Mouse (Mus musculus): ENCODE results near the gene Pip4k2b. TPM values are rescaled to one million over a fixed set of nuclear protein-coding genes. Genes with fewer than 3 reads are reported as not detected.
"Not testable (repeated sequence)": the region's sequence is repeated elsewhere in the genome, so short reads cannot be mapped to it uniquely, and the experiment has no call there.

Gene Pip4k2b
- 100 to 1,000 TPM in 3 of 4 experiments, 10 to 100 TPM in 1; 97.5 to 127 (median 109) TPM for total RNA-seq (2022)

DNA sequence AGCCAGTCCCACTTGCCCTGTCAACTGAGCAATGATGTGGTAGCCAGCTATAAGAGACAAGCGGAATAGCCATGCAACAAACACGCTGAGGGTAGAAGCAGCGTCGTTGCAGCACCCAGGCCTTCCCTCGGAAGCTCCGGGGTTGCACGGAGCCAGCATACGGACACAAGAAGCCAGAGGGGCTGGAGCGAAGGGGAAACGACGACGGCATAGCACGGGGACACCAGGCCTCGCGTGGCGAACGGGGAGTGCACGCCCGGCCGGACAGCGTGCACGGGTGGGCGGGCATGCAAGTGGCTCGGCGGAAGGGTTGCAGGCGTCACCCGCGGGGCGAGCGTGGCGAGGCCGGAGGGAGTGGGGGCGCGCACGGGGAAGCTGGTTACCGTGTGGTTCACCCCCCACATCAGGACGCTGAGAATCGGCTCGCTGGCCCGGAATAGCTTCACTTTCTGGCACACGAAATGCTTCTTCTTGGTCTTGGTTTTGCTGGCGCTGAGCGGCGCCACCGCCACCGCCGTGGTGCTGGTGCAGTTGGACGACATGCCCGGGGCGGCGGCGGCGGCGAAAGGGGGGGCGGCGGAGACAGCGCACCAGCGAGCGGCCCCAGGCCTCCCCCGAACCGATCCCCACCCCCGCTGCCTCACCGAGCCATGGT lies at the start of gene Pip4k2b:
Gene Pip4k2b, minus strand, starts transcription at position 642 of the 655 bp plus-strand sequence.
- peak in 1 of 2 experiments; percentile 48 for DNase-seq (ENCODE audit: low spot score in 2 of 2)

DNA sequence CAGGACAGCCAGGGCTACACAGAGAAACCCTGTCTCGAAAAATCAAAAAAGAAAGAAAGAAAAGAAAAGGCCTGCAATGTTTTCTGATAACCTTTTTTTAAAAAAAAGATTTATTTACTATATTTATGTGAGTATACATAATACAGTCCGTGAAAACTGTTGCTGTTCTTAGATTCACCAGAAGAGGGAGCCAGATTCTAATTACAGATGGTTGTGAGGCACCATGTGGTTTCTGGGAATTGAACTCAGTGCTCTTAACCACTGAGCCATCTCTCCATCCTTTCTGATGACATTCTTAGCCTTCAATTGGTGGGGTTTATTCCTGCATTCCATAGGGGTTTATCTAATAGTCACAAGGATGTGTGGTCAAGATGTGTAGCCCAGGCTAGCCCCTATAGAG lies 48.7 kb upstream of the Pip4k2b start:
- DNase-seq (ENCODE audit: low spot score in 2 of 2), result no peak

DNA sequence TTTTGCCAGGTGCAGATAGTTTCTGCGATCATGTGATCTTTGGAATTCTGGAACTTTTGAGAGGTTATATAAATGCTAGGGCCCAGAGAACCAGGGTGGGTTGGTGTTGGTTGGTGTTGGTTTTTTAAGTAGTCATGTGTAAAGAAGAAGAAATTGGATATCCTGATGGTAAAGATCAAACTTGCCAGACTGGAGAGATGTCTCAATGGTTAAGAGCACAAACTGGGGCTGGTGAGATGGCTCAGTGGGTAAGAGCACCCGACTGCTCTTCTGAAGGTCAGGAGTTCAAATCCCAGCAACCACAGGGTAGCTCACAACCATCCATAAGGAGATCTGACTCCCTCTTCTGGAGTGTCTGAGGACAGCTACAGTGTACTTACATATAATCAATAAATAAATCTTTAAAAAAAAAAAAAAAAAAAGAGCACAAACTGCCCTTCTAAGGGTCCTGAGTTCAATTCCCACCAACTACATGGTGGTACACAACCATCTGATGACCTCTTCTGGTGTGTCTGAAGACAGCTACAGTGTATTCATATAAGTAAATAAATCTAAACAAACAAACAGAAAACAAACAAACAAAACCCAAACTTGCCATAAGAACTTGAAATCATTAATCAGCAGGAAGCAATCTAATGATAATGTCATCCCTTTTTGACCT lies 46.4 kb upstream of the Pip4k2b start:
- DNase-seq (ENCODE audit: low spot score in 2 of 2), result not testable (repeated sequence)

DNA sequence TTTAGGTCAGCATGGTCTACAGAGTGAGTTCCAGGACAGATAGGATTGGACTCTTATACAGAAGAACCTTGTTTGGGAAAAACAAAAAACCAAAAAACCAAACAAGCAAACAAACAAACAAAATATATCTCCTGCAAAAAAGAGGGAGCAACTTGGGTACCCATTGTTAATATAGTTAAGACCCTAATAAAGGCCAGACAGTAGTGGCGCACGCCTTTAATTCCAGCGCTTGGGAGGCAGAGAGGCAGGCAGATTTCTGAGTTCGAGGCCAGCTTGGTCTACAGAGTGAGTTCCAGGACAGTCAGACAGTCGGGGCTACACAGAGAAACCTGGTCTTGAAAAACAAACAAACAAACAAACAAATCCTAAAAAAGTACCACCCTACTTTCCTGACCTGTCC lies 45.2 kb upstream of the Pip4k2b start:
- DNase-seq (ENCODE audit: low spot score in 2 of 2), result no peak

DNA sequence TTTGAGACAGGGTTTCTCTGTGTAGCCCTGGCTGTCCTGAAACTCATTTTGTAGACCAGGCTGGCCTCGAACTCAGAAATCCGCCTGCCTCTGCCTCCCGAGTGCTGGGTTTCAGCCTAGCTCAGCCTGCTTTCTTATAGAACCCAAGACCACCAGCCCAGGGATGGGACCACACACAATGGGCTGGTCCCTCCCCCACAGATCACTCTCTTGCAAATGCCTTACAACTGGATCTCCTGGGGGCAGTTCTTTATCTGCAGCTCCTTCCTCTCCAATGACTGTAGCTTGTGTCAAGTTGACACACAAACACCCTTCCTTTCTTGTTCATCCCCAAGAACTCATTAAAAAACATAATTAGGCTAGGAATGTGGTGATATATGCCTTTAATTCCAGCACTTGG lies 43.5 kb upstream of the Pip4k2b start:
- DNase-seq (ENCODE audit: low spot score in 2 of 2), result no peak

DNA sequence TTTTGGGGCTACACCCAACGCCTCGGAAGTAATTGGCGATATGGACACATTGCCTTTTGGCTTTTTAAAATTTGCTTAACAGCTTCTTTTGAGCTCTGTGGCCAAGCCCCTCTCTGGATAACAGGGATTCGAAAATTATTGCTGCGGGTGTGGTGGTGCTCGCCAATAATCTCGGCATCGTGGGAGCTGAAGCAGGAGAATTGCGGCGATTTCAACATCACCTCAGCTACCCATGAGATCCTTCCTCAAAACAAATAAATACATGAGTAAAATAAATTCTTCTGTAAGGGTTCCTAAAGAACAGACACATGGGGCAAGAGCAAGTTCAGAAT lies 38.0 kb upstream of the Pip4k2b start:
- DNase-seq (ENCODE audit: low spot score in 2 of 2), result no peak

DNA sequence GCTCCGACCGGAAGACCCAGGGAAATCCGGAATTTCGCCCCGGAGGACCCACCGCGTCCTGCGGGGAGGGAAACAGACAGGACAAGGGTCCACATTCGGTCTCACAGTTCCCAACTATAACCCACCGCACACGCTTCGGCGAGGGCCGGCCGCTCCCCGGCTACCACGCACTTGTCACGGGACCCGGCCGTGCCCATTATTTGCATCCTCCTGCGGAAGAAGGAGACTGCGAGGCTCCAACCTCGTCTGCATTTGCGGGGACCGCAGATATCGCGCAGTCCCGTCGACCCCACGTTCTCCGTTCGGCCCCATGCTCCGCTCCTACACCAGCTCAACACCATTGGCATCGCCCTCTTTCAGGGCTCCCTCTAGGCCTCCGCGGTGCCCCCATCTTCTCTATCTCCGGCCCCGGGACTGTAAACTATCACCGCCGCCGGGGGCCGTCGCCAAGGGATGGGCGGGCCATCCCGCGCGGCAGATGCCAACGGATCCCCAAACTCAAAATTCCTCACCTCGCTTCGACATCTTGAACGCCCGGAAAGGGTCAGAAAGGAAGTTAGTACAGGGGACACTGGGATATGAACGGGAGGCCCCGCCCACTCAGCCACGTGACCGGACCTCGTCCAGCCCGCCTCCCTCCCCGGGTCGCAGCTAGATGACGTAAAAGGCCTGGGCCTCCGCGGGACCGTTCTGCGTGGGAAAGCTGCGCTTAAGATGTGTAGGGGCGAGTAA lies 37.5 kb upstream of the Pip4k2b start, which contains the start of gene Rpl23:
Gene Rpl23, minus strand, starts transcription at position 606 of the 732 bp plus-strand sequence.
- DNase-seq (ENCODE audit: low spot score in 2 of 2), result peak; percentile 97 to 99

DNA sequence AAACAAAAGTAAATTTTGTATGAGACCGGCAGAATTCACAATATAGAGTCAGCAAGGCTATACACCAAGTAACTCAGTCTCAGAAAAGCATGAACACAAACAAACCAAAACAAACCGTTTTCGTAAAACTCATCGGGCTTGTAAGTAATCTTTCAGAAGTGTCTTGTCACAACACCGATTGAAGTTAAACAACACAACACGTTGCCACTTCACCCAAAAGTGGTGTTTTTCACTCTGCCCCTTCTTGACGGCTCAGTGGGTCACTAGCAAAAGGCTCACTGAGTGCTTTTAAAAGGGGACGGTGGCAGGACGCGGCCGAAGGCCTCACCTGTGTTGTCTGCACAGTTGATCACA lies 37.0 kb upstream of the Pip4k2b start:
- no peak for DNase-seq (ENCODE audit: low spot score in 2 of 2)

DNA sequence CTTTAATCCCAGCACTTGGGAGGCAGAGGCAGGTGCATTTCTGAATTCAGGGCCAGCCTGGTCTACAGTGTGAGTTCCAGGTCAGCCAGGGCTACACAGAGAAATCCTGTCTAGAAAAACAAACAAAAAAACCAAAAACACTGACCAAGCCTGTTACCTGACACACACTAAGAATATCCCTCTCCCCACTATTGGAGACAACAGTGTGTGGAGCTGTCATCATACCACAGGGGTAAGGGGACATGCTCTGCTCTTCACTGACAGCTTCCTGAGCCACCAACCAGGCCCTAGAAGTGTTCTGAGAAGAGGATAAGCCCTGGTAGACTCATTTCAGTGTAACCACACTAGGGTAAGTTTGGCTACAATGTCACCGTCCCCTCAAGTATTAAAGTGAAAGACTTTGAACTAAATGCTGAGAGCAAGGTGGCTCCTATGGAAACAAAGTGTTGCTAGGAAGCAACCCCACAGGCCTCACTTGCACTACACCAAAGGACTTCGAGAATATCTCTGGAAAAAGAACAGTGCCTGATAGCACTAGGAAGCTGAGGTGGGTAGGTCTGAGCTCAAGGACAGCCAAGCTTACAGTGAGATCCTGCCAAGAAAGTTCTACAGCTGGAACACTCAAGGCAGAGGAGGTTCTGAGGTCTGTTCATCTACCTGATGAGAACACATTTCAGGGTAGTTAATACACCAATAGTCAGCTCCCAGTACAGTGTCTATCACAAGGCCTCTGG lies 35.6 kb upstream of the Pip4k2b start:
- DNase-seq (ENCODE audit: low spot score in 2 of 2), result no peak

DNA sequence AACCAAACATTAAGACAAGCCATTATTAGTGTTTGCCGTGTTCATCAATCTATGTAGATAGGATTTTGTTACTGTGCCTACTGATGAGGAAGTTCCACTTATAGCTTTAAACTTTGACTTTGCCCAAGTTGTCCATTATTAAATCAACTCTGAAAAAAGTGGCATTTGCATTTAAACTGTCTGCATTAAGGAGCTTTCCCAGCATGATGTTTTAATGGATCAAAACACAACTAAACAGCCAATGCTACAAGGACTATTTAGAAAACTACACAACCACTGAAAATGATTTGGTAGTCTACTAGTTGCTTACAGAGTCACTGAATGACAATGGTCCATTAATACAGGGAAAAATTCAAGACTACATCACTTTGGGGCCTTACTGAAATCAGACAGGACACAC lies 34.4 kb upstream of the Pip4k2b start:
- DNase-seq (ENCODE audit: low spot score in 2 of 2), result no peak

DNA sequence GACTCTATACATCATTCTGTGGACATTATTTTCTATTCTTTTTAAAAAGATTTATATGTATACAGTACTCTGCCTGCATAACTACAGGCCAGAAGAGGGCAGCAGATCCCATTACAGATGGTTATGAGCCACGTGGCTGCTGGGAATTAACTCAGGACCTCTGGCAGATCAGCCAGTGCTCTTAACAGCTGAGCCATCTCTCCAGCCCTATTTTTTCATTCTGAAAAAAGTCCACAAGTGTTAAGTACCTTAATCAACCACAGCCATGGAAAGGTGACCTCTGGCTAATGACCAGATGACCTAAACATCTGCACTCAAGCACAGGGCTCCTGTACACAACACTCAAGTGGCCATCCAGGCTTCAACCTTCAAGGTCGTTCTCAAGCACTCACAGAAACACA lies 32.6 kb upstream of the Pip4k2b start:
- DNase-seq (ENCODE audit: low spot score in 2 of 2), result no peak

DNA sequence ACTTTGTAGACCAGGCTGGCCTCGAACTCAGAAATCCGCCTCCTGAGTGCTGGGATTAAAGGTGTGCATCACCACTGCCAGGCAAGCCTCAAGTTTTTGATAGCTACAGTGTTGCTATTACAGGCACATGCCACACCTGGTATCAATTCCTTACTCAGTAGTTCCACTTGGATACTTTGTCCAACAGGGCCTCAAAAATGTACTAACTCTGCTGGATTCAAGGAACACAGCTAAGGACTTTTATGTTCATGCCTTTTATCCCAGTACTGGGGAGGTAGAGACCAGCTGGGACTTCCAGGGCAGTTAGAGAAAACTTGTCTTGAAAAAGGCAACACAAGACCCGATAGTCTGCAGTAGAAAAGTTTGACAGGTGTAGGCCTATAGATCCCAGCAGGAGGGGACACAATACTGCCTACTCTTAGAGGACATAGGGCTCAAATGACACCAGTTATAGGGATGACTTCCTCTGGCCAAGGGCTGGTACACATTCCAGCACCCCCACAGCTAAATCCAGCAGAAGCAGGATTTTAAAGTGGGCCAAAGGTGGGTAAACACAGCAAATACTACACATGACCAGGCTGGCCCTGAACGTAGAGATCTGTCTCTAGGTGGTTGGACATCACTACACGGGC lies 32.1 kb upstream of the Pip4k2b start:
- DNase-seq (ENCODE audit: low spot score in 2 of 2), result no peak

DNA sequence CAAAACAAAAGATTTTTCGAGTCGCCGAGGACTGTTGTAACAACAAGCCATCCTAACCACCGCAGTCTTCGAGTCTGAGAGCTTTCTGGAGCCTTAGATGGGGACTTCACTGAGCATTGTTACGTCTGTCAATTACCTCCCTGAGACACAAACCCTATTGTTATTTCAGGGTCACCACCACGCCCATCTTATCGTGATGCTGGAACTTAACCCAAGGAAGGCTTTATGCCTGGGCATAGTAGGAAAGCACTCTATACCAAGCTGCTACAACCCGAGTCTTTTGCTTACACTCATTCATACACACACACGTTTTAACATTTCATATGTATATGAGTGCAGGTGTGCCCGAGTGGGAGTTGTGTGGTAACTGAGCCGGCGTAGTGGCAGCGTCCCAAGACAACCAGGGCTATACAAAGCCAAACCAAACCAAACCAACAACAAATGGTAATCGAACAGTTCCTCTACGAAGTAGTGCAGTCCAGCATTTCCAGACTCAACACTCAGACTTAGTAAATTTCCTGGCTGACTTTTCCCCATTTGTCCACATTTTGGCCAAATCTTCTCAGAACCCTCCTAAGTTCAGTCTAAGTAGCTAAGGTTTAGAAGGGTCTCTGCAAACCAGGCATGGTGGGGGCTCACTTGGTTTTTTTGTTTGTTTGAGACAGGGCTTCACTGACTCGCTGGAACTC lies 31.4 kb upstream of the Pip4k2b start, which contains the start of gene 1700001P01Rik:
Gene 1700001P01Rik, minus strand, starts transcription at position 111 of the 689 bp plus-strand sequence.
- no peak for DNase-seq (ENCODE audit: low spot score in 2 of 2)

DNA sequence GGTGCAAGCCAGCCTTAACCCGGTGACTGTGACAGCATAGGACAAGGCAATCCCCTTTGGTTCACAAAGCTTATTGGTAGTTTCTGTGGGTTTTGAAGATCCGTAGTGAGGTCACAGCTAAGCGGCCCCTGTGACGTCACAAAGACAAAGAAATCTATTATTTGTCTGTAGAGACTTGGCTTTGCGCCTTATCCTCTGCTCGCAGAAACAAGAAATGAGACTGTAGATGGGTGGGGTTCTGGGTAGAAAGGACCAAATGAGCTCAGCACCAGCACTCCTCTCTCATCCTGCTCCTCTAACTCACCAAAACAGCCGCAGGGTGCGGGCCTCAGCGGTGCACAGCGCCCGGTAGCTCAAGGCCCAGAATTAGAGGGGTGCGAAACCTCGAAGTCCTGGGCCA lies 30.7 kb upstream of the Pip4k2b start:
- no peak for DNase-seq (ENCODE audit: low spot score in 2 of 2)

DNA sequence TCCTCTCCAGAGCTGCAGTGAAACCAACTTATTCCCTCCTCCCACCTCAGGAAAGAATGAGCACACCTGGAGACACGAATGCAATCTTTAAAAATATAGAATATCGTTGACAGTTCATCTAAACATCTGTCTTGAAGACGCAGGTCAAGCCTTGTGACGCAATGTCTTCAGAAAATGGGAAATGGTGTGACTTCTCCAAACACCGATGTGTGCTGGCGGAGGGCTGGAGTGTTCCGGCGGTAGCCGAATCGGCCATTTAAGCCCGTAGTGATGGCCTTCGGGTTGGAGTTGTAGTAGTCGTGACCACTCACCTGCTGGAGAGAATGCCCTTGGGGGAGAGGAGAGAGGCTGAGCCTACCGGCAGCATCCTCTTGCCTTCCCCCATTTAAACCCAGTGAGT lies 26.9 kb upstream of the Pip4k2b start:
- no peak for DNase-seq (ENCODE audit: low spot score in 2 of 2)

DNA sequence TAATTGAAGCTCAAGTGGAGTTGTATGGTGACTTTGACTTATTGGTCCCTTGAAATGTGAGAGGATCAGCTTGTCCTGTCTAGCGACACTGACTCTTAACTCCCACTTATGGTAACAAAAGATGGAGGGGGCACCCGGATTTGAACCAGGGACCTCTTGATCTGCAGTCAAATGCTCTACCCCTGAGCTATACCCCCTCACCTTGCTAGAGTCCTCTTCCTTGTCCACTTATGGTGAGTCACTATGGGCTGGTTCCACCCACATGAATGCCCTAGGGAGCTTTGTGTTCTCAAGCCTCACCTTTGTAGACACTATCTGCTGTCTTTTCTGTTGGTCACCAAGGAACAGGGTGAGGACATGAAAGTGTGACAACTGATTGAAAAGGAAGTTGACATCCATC lies 25.2 kb upstream of the Pip4k2b start:
- no peak for DNase-seq (ENCODE audit: low spot score in 2 of 2)

DNA sequence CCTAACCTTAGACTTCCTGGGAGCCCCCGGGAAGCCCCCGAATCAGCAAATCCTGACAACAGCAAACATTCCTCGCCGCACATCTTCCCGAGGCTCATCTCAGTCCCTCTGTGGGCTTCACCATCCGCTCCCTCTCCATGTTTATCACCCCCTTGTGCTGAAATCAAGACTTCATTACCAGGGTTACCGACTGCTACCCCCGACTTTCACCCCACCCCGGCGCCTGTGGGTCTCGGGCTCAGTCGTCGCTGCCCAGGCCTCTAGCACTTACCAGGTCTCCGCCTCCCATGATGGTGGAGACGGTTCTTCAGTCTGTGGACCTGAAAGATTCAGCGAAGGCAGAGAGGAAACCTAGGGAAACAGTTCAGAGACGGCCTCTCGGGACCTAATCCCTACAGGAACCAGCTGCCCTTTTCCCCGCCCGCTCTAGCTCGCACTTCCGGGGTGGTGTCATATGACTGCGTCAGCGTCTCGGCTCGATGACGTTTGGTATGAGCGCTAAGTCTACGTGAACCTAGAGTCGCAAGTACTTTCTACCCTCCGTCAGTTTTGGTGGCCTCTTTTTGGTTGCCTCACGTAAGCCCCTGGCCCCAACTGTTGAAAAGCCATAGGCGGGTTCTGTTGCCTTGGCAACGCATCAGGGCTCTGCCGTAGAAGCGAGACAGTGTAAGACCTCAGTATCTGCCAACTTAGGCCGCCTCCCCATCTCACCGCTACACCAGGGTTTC lies 21.8 kb upstream of the Pip4k2b start, which contains the start of gene Cwc25:
Gene Cwc25, minus strand, starts transcription at position 403 of the 728 bp plus-strand sequence.
- DNase-seq (ENCODE audit: low spot score in 2 of 2), result peak; percentile 95 to 96

DNA sequence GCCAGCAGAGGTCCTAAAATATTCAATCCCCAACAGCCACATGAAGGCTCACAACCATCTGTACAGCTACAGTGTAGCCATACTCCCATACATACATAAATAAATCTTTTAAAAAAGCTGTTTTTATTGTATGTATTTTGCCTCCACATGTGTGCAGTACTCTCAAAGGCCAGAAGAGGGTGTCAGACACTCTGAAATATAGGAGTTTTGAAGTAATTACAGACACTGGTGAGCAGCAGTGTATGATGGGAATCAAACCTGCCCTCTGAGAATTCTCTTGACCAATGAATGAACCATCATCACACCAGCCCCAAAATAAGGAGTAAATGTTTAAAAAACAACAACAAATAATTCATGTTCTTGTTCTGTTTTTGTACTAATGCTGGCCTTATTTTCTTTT lies 17.1 kb upstream of the Pip4k2b start:
- DNase-seq (ENCODE audit: low spot score in 2 of 2), result no peak

DNA sequence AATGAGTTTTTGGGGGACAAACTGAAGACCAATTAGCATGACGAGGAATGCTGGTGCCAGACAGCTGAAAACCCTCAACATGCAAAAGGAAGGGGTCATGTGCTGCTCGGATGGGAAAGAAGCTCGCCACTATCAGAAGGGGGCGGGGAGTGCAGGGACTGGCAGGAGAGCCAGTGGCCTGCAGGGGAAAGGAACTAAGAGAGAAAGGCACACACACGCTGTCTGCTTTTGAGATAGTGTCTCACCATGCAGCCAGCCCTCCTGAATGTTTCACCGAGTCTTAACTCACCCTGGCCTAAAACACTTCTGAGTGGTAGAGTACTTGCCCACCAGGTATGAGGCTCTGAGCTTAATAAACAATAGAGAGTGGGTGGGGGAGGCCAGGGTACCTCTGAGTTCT lies 14.4 kb upstream of the Pip4k2b start:
- no peak for DNase-seq (ENCODE audit: low spot score in 2 of 2)

DNA sequence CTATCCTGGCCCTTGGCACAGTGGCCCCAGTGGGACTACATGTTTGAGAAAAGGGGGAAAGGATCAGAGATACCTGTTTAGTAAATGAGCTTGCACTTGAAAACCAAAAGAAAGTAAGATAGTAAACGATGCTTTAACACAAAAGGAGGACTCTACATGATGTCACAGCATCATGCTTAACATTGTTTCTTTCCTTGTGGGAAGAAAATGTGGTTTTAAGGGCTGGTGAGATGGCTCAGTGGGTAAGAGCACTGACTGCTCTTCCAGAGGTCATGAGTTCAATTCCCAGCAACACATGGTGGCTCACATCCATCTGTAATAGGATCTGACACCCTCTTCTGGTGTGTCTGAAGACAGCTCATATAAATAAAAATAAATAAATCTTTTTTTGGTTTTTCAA lies 13.6 kb upstream of the Pip4k2b start:
- DNase-seq (ENCODE audit: low spot score in 2 of 2), result no peak

Data from layer of hippocampus, adult 8-10 months (tissue).